Mouse (Mus musculus) midbrain, embryonic 15.5 days (tissue): ENCODE data around the gene Crispld2. TPM values are rescaled to one million over a fixed set of nuclear protein-coding genes. Genes with fewer than 3 reads are reported as not detected.
A peak's percentile ranks its signal among the peaks of the same experiment; 100 is the strongest.

ENCODE experiments used
- ATAC-seq: fragments of 200-750 bp; cut with Nextera tagmentation; replicated peaks from 2 replicates; pipeline ENCODE4 v1.8.0; 2017; ENCODE audit warnings: moderate TSS enrichment
- H3K27ac ChIP-seq: fragments of 300-500 bp; sonication (generic); 2 replicates; pipeline ENCODE4 v1.5.1; 2015; ENCODE audit warnings: mild to moderate bottlenecking, inconsistent platforms
- H3K27me3 ChIP-seq: fragments of 300-500 bp; sonication (generic); replicated peaks from 2 replicates; pipeline ENCODE4 v1.6.1; 2015; ENCODE audit warnings: inconsistent platforms
- H3K36me3 ChIP-seq: fragments of 300-500 bp; sonication (generic); replicated peaks from 2 replicates; pipeline ENCODE4 v1.6.1; 2015; ENCODE audit warnings: inconsistent platforms
- H3K4me1 ChIP-seq: fragments of 300-500 bp; sonication (generic); 2 replicates; pipeline ENCODE4 v1.6.1; 2015; ENCODE audit warnings: inconsistent platforms
- H3K4me2 ChIP-seq: fragments of 300-500 bp; sonication (generic); 2 replicates; pipeline ENCODE4 v1.6.1; 2015; ENCODE audit warnings: inconsistent platforms, mild to moderate bottlenecking, moderate library complexity
- H3K4me3 ChIP-seq: fragments of 300-500 bp; sonication (generic); 2 replicates; pipeline ENCODE4 v1.5.1; 2015; ENCODE audit warnings: mild to moderate bottlenecking, inconsistent platforms
- H3K9ac ChIP-seq: fragments of 300-500 bp; sonication (generic); 2 replicates; pipeline ENCODE4 v1.6.1; 2015; ENCODE audit warnings: mild to moderate bottlenecking, inconsistent platforms
- H3K9me3 ChIP-seq: fragments of 300-500 bp; sonication (generic); 2 replicates; pipeline ENCODE4 v1.6.1; 2016; ENCODE audit warnings: inconsistent platforms
- WGBS: fragments of 180-500 bp; shearing (Covaris S2); methylation state at CpG from one replicate; pipeline ENCODE4 v1.1.7; 2015; ENCODE audit warnings: mixed read lengths; 5-methylcytosine and 5-hydroxymethylcytosine counted together
- polyA plus RNA-seq: library from polyadenylated mRNA; unstranded; fragments of >200 nt; fragmentation: Nextera tagmentation; extraction: Ambion mirVana; gene quantifications from 2 replicates; pipeline ENCODE4 v1.2.1, GENCODE M21; 2015

Gene Crispld2
- polyA plus RNA-seq = 2.9 TPM in 2 replicates

- H3K9me3 ChIP-seq = no peaks in the 10 kb centered on the region
- under 1% methylated on average over 25 of the region's 25 CpGs for WGBS
- peak; percentile 91 for ATAC-seq
- H3K4me1 ChIP-seq = peaks cover 14% of the 10 kb centered on the region
- no peaks in the 10 kb centered on the region for H3K36me3 ChIP-seq
- peaks cover 28% of the 10 kb centered on the region for H3K27me3 ChIP-seq
- H3K4me3 ChIP-seq = peak within 1 kb of the TSS; percentile 38
- H3K4me2 ChIP-seq = peak within 1 kb of the TSS; percentile 70
- peak within 1 kb of the TSS; percentile 15; the same call in 1 of the 2 replicates for H3K9ac ChIP-seq
- H3K27ac ChIP-seq = no peak within 1 kb of the TSS
Measured at GRCm38 (mm10) chr8:119992249-119992648, at the start of gene Crispld2. Gene Crispld2 (plus strand): TSS chr8:119992438.

GRCm38 (mm10) chr8:119943616-119944015 is 48.6 kb upstream of the Crispld2 start:
- no peak overlapping the region for H3K4me2 ChIP-seq
- peaks cover 19% of the 10 kb centered on the region for H3K36me3 ChIP-seq
- no peak overlapping the region for H3K27ac ChIP-seq
- H3K4me3 ChIP-seq = no peak overlapping the region
- no peak overlapping the region for H3K9ac ChIP-seq
- H3K4me1 ChIP-seq = peaks cover 5% of the 10 kb centered on the region
- no peaks in the 10 kb centered on the region for H3K9me3 ChIP-seq
- WGBS = 95% methylated on average over 10 of the region's 10 CpGs
- H3K27me3 ChIP-seq = no peaks in the 10 kb centered on the region
- no peak for ATAC-seq

GRCm38 (mm10) chr8:119944096-119944811 is 48.0 kb upstream of the Crispld2 start:
- 68% methylated on average over 9 of the region's 9 CpGs for WGBS
- Histone ChIP-seq H3K36me3 (peaks cover 19% of the 10 kb centered on the region), H3K9ac (no peak overlapping the region), H3K4me1 (peaks cover 9% of the 10 kb centered on the region), H3K27ac (no peak overlapping the region), H3K27me3 (no peaks in the 10 kb centered on the region), H3K4me2 (no peak overlapping the region), H3K4me3 (no peak overlapping the region), H3K9me3 (no peaks in the 10 kb centered on the region)
- 0 out of 2 replicates have a peak, but pooled peaks have one; percentile 15 for ATAC-seq

GRCm38 (mm10) chr8:119946326-119946865 is 45.8 kb upstream of the Crispld2 start:
- Histone ChIP-seq H3K36me3 (peaks cover 26% of the 10 kb centered on the region), H3K27ac (no peak overlapping the region), H3K27me3 (no peaks in the 10 kb centered on the region), H3K4me1 (peaks cover 9% of the 10 kb centered on the region), H3K4me3 (no peak overlapping the region), H3K9ac (no peak overlapping the region), H3K4me2 (no peak overlapping the region), H3K9me3 (no peaks in the 10 kb centered on the region)
- no peak for ATAC-seq
- 76% methylated on average over 8 of the region's 8 CpGs for WGBS

- no peak for ATAC-seq
- Histone ChIP-seq H3K4me1 (peaks cover 9% of the 10 kb centered on the region), H3K4me3 (no peak overlapping the region), H3K27me3 (no peaks in the 10 kb centered on the region), H3K9ac (no peak overlapping the region), H3K36me3 (peaks cover 24% of the 10 kb centered on the region), H3K27ac (no peak overlapping the region), H3K4me2 (no peak overlapping the region), H3K9me3 (no peaks in the 10 kb centered on the region)
- 86% methylated on average over 19 of the region's 19 CpGs for WGBS
Measured at GRCm38 (mm10) chr8:119947653-119948052, 44.6 kb upstream of the Crispld2 start.

GRCm38 (mm10) chr8:119948340-119948739 is 43.9 kb upstream of the Crispld2 start:
- H3K4me3 ChIP-seq = no peak overlapping the region
- WGBS = 70% methylated on average over 15 of the region's 15 CpGs
- ATAC-seq = no peak
- no peak overlapping the region for H3K4me2 ChIP-seq
- no peak overlapping the region for H3K27ac ChIP-seq
- peaks cover 31% of the 10 kb centered on the region for H3K36me3 ChIP-seq
- H3K4me1 ChIP-seq = peaks cover 9% of the 10 kb centered on the region
- no peaks in the 10 kb centered on the region for H3K9me3 ChIP-seq
- H3K9ac ChIP-seq = no peak overlapping the region
- no peaks in the 10 kb centered on the region for H3K27me3 ChIP-seq

- Histone ChIP-seq H3K27me3 (no peaks in the 10 kb centered on the region), H3K4me2 (no peak overlapping the region), H3K27ac (no peak overlapping the region), H3K36me3 (peaks cover 46% of the 10 kb centered on the region), H3K4me3 (no peak overlapping the region), H3K9ac (no peak overlapping the region), H3K4me1 (peaks cover 9% of the 10 kb centered on the region), H3K9me3 (no peaks in the 10 kb centered on the region)
- ATAC-seq = no peak
- 74% methylated on average over 7 of the region's 7 CpGs for WGBS
Measured at GRCm38 (mm10) chr8:119952282-119952681, 40.0 kb upstream of the Crispld2 start.

GRCm38 (mm10) chr8:119952747-119953146 is 39.5 kb upstream of the Crispld2 start:
- Histone ChIP-seq H3K4me1 (peaks cover 9% of the 10 kb centered on the region), H3K27me3 (no peaks in the 10 kb centered on the region), H3K4me2 (no peak overlapping the region), H3K27ac (no peak overlapping the region), H3K9me3 (no peaks in the 10 kb centered on the region), H3K9ac (no peak overlapping the region), H3K4me3 (no peak overlapping the region), H3K36me3 (peaks cover 48% of the 10 kb centered on the region)
- WGBS = 77% methylated on average over 5 of the region's 5 CpGs
- ATAC-seq = no peak

GRCm38 (mm10) chr8:119955333-119955732 is 36.9 kb upstream of the Crispld2 start:
- Histone ChIP-seq H3K4me1 (peaks cover 1% of the 10 kb centered on the region; the same call in 1 of the 2 replicates), H3K4me3 (no peak overlapping the region), H3K9me3 (no peaks in the 10 kb centered on the region), H3K36me3 (peaks cover 44% of the 10 kb centered on the region), H3K4me2 (no peak overlapping the region), H3K9ac (no peak overlapping the region), H3K27me3 (no peaks in the 10 kb centered on the region), H3K27ac (no peak overlapping the region)
- no peak for ATAC-seq
- WGBS = 96% methylated on average over 8 of the region's 8 CpGs

GRCm38 (mm10) chr8:119958076-119958475 is 34.2 kb upstream of the Crispld2 start:
- Histone ChIP-seq H3K27ac (no peak overlapping the region), H3K36me3 (peaks cover 25% of the 10 kb centered on the region)
- no peak for ATAC-seq

GRCm38 (mm10) chr8:119960531-119961104 is 31.6 kb upstream of the Crispld2 start:
- WGBS = 44% methylated on average over 5 of the region's 5 CpGs
- peak; percentile 69 for ATAC-seq
- H3K9ac ChIP-seq = no peak overlapping the region

More at GRCm38 (mm10) chr8:119958076-119958475, 34.2 kb upstream of the Crispld2 start:
- Histone ChIP-seq H3K9me3 (no peaks in the 10 kb centered on the region), H3K4me1 (peaks cover 7% of the 10 kb centered on the region), H3K4me2 (no peak overlapping the region), H3K27me3 (no peaks in the 10 kb centered on the region), H3K9ac (no peak overlapping the region), H3K4me3 (no peak overlapping the region)
- 95% methylated on average over 10 of the region's 10 CpGs for WGBS

GRCm38 (mm10) chr8:119964859-119965258 is 27.4 kb upstream of the Crispld2 start:
- WGBS = 87% methylated on average over 4 of the region's 4 CpGs
- ATAC-seq = no peak
- Histone ChIP-seq H3K27ac (no peak overlapping the region), H3K27me3 (no peaks in the 10 kb centered on the region), H3K4me3 (no peak overlapping the region), H3K9me3 (no peaks in the 10 kb centered on the region), H3K36me3 (no peaks in the 10 kb centered on the region), H3K9ac (no peak overlapping the region), H3K4me2 (no peak overlapping the region), H3K4me1 (peaks cover 7% of the 10 kb centered on the region)

More at GRCm38 (mm10) chr8:119960531-119961104, 31.6 kb upstream of the Crispld2 start:
- no peak overlapping the region for H3K4me2 ChIP-seq
- H3K27me3 ChIP-seq = no peaks in the 10 kb centered on the region
- no peaks in the 10 kb centered on the region for H3K9me3 ChIP-seq
- peaks cover 10% of the 10 kb centered on the region for H3K36me3 ChIP-seq
- no peak overlapping the region for H3K4me3 ChIP-seq
- H3K27ac ChIP-seq = peak overlapping the region; percentile 50; the same call in 1 of the 2 replicates
- peaks cover 7% of the 10 kb centered on the region for H3K4me1 ChIP-seq
